Mouse (Mus musculus) midbrain, postnatal 0 days (tissue): ENCODE measurements around the gene Tigar. TPM values are rescaled to one million over a fixed set of nuclear protein-coding genes. Genes with fewer than 3 reads are reported as not detected.
A peak's percentile ranks its signal among the peaks of the same experiment; 100 is the strongest.

ENCODE experiments used
- ATAC-seq: fragments of 200-750 bp; cut with Nextera tagmentation; 2 replicates; pipeline ENCODE4 v1.8.0; 2017; ENCODE audit warnings: moderate number of reproducible peaks, mild to moderate bottlenecking, moderate TSS enrichment, moderate library complexity; ENCODE audit not compliant: low FRiP score
- DNase-seq: peaks from one replicate; pipeline ENCODE4 v3.0.0-alpha.2; 2015; ENCODE audit warnings: low spot score
- H3K27ac ChIP-seq: fragments of 300-500 bp; sonication (generic); 2 replicates; pipeline ENCODE4 v1.5.1; 2014; ENCODE audit warnings: low read depth, mild to moderate bottlenecking, low read length, mixed read lengths
- H3K27me3 ChIP-seq: fragments of 300-500 bp; sonication (generic); 2 replicates; pipeline ENCODE4 v1.6.1; 2014; ENCODE audit warnings: low read length, control low read depth, mixed read lengths; ENCODE audit not compliant: insufficient read depth
- H3K36me3 ChIP-seq: fragments of 300-500 bp; sonication (generic); 2 replicates; pipeline ENCODE4 v1.6.1; 2014; ENCODE audit warnings: low read length, control low read depth, mixed read lengths; ENCODE audit not compliant: insufficient read depth
- H3K4me1 ChIP-seq: fragments of 300-500 bp; sonication (generic); 2 replicates; pipeline ENCODE4 v1.6.1; 2014; ENCODE audit warnings: mild to moderate bottlenecking, control low read depth, antibody characterized with exemption, low read length, mixed read lengths; ENCODE audit not compliant: insufficient read depth
- H3K4me2 ChIP-seq: fragments of 300-500 bp; sonication (generic); 2 replicates; pipeline ENCODE4 v1.6.1; 2014; ENCODE audit warnings: low read depth, mild to moderate bottlenecking, low read length, mixed read lengths; ENCODE audit not compliant: poor library complexity, severe bottlenecking
- H3K4me3 ChIP-seq: fragments of 300-500 bp; sonication (generic); 2 replicates; pipeline ENCODE4 v1.5.1; 2014; ENCODE audit warnings: low read depth, mild to moderate bottlenecking, low read length, moderate library complexity
- H3K9ac ChIP-seq: fragments of 300-500 bp; sonication (generic); replicated peaks from 2 replicates; pipeline ENCODE4 v1.6.1; 2014; ENCODE audit warnings: mild to moderate bottlenecking, low read length, moderate library complexity, mixed read lengths; ENCODE audit not compliant: poor library complexity, severe bottlenecking
- H3K9me3 ChIP-seq: fragments of 300-500 bp; sonication (generic); 2 replicates; pipeline ENCODE4 v1.6.1; 2016; ENCODE audit warnings: low read length, control low read depth
- CTCF ChIP-seq: IDR thresholded peaks from 2 replicates; pipeline ENCODE4 v1.5.1; 2016; ENCODE audit warnings: antibody characterized with exemption, mild to moderate bottlenecking
- WGBS: fragments of 180-500 bp; shearing (Covaris S2); extraction: QIAGEN DNeasy Blood & Tissue Kit; methylation state at CpG from one replicate; pipeline ENCODE4 v1.1.7; 2014; 5-methylcytosine and 5-hydroxymethylcytosine counted together
- polyA plus RNA-seq: library from polyadenylated mRNA; unstranded; fragments of >200 nt; fragmentation: Nextera tagmentation; extraction: Ambion mirVana; gene quantifications from 2 replicates; pipeline ENCODE4 v1.2.1, GENCODE M21; 2015
- total RNA-seq: library from RNA; depleted of rRNA; stranded (reverse); fragments of >200 nt; gene quantifications from 2 replicates; pipeline ENCODE4 v1.2.3, GENCODE M21; 2014; rRNA removed

Tigar gene
- total and polyA plus RNA-seq, 2 experiments from 2014 or later: 4.6 to 6.1 TPM

GRCm38 (mm10) chr6:127050847-127051246, 58.5 kb downstream of the Tigar start:
- DNase-seq (no peak), ATAC-seq (no peak)
- Histone ChIP-seq H3K27ac (no peak overlapping the region), H3K4me2 (no peak overlapping the region), H3K9ac (no peak overlapping the region), H3K9me3 (no peaks in the 10 kb centered on the region), H3K4me3 (no peak overlapping the region), H3K4me1 (no peaks in the 10 kb centered on the region), H3K36me3 (no peaks in the 10 kb centered on the region), H3K27me3 (no peaks in the 10 kb centered on the region)
- WGBS: 79% methylated on average over 4 of the region's 4 CpGs
- TF ChIP-seq CTCF: no peak

GRCm38 (mm10) chr6:127044909-127045308, 64.4 kb downstream of the Tigar start:
- H3K9ac ChIP-seq: no peak overlapping the region
- no peak for TF ChIP-seq CTCF
- no peak overlapping the region for H3K4me3 ChIP-seq
- H3K4me2 ChIP-seq: no peak overlapping the region
- no peaks in the 10 kb centered on the region for H3K36me3 ChIP-seq
- DNase-seq (peak; percentile 78), ATAC-seq (no peak)
- no peak overlapping the region for H3K27ac ChIP-seq
- no peaks in the 10 kb centered on the region for H3K27me3 ChIP-seq
- WGBS: 61% methylated on average over 6 of the region's 6 CpGs
- H3K4me1 ChIP-seq: no peaks in the 10 kb centered on the region
- H3K9me3 ChIP-seq: no peaks in the 10 kb centered on the region

Other genes with a start within 250 kb of the Tigar start
- not detected in 2 replicates for gene Dyrk4, start 187.7 kb downstream of the Tigar start, total RNA-seq
- 0.07 and 0.12 TPM in 2 replicates for gene Dyrk4, start 187.7 kb downstream of the Tigar start, polyA plus RNA-seq
- 4.0 and 4.1 TPM in 2 replicates for gene Rad51ap1, start 170.0 kb downstream of the Tigar start, total RNA-seq
- gene Rad51ap1, start 170.0 kb downstream of the Tigar start, polyA plus RNA-seq: 6.2 and 9.8 TPM in 2 replicates
- gene D6Wsu163e, start 169.6 kb downstream of the Tigar start, total RNA-seq: 22.0 and 23.9 TPM in 2 replicates
- 33.0 and 34.1 TPM in 2 replicates for gene D6Wsu163e, start 169.6 kb downstream of the Tigar start, polyA plus RNA-seq
- not detected in 2 replicates for gene Fgf6, start 94.0 kb downstream of the Tigar start, total RNA-seq
- gene Fgf6, start 94.0 kb downstream of the Tigar start, polyA plus RNA-seq: not detected in 2 replicates
- 0.33 and 0.77 TPM in 2 replicates for gene Fgf23, start 36.7 kb downstream of the Tigar start, total RNA-seq
- gene Fgf23, start 36.7 kb downstream of the Tigar start, polyA plus RNA-seq: 0.38 and 0.63 TPM in 2 replicates
- gene Ccnd2, start 42.6 kb upstream of the Tigar start, total RNA-seq: 13.9 and 14.5 TPM in 2 replicates
- gene Ccnd2, start 42.6 kb upstream of the Tigar start, polyA plus RNA-seq: 95.6 and 106 TPM in 2 replicates